Mouse (Mus musculus) adrenal gland, postnatal 10 days (tissue): ENCODE measurements at regions not wholly inside any gene's neighbourhood (a gene's known extent, or its start where the extent isn't known, plus 50 kb on each side); places are given as distances from the start of the nearest gene placed in this dataset. TPM values are rescaled to one million over a fixed set of nuclear protein-coding genes. Genes with fewer than 3 reads are reported as not detected.

ENCODE experiments used
- DNase-seq: peaks from one replicate; pipeline ENCODE4 v3.0.0; 2021; ENCODE audit warnings: mixed read lengths
- microRNA-seq: library from miRNA; unstranded; fragments of <30 nt; microRNA quantifications from one replicate; pipeline ENCODE4 v1.2.0, GENCODE M21; 2021

- no peak for DNase-seq
Measured at GRCm38 (mm10) chr8:15271793-15272587, 226.1 kb upstream of the BB014433 start.

- peak; percentile 82 for DNase-seq
Measured at GRCm38 (mm10) chr8:15270290-15270689, 224.4 kb upstream of the BB014433 start.

DNA sequence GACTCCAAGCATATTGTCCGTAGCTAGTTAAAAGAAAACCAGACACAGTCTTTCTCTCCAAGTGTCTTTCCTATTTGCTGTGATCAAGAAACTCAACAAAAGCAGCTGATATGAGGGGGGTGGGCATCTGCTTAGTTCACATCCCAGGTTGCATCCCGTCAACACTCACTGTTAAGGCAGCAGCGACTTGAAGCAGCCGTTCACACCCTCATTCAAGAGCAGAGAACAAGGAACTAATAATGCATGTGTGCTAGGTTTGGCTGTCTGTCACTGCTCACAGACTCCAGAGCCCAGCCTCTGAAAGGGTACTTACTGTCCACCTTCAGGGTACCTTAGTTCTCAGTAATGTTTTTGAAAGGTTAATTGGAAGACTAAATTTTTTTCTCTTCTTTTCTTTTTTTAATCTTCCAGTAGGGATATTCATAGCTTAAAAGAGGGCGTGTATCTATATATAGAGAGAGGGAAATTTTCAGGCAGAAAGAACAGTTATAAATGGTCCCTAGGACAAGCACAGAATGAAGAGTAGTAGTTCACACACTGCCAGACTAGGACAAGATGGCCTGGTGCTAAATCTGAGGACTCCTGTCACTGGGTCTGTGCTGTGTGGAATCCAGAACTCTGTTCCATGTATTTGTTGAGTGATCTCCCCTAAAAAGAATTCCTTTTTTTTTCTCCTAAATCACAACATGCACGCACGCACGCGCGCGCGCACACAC is 199.1 kb upstream of the BB014433 start:
- no peak for DNase-seq

DNA sequence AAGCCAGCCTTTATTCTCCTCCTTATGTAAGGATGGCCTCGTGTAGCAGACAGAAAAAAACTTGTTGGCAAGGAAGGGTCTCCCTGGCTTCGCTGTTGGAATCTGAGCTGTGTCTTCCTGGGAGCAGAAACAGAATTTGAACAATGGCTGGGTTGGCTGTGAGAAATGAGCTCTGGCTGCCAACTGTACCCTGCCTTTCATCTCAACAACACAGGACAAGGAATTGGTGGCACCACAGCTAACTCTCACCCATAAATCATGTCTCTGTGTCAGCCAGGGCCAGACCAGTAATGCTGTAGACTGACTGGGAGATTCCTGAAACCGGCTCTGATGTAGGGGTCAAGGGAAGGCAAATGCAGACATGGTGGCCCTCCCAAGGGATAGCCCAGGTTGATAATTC is 189.5 kb upstream of the BB014433 start:
- DNase-seq, result no peak

- DNase-seq, result no peak
Measured at GRCm38 (mm10) chr8:15233241-15233640, 187.4 kb upstream of the BB014433 start.

GRCm38 (mm10) chr8:15230217-15230616 is 184.3 kb upstream of the BB014433 start:
- DNase-seq, result no peak

- peak; percentile 75 for DNase-seq
Measured at GRCm38 (mm10) chr8:15221211-15221912, 175.5 kb upstream of the BB014433 start.

GRCm38 (mm10) chr8:15209856-15210521 is 164.1 kb upstream of the BB014433 start:
- no peak for DNase-seq

GRCm38 (mm10) chr8:15201556-15201955 is 155.7 kb upstream of the BB014433 start:
- DNase-seq, result no peak

DNA sequence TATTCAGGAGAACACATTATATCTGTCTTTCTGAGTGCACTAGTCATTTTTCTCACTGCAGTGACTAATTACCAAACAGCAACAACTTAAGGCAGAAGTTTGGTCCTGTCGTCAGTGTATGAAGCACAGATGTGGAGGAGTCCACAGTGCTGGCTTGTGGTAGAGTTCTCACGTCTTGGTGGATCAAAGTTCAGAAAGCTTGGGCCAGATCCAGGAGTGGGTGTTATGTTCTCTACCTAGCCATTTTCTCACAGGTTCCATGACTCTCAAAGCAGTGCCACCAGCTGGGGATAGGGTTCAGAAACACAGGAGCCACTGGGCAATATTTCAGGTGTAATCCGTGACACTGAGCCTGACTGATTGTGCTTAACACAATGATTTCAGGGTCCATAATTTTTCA is 144.8 kb upstream of the BB014433 start:
- DNase-seq, result no peak

DNA sequence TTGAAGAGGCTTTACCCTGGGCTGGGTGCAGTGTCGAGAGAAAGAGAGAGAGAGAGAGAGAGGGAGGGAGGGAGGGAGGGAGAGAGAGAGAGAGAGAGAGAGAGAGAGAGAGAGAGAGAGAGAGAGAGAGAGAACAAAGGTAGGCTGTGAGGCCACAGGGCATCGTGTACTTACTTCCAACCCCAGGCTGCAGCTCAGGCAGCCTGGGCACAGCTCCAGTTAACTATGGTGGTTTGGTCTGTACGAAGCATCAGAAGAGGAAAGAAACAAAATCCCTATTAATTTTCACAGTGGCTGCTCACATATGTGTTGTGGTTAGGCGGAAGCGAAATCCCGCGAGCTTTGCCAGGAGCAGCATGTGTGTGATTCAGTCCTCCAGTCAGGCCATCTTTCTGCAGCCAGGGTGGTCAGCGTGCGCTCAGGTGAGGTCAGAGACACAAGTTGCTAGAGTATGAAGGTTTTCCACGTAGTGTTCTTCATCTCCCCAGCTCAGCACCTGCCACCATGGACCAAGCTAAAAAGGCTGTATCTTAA is 143.3 kb upstream of the BB014433 start:
- DNase-seq, result no peak

Small RNAs in the stretch of these regions (microRNA-seq; reads per million reads assigned to microRNA genes)
- gene Gm25255 (not detected), gene Gm25871 (not detected)
